Mouse (Mus musculus) olfactory bulb, adult 2 months (tissue): ENCODE data around the gene Cfap43.

Experiments
- CTCF ChIP-seq: fragments of 200-500 bp; IDR thresholded peaks from 2 replicates; pipeline ENCODE4 v1.5.1; 2012; ENCODE audit warnings: low read depth, mild to moderate bottlenecking, low read length, moderate library complexity; ENCODE audit not compliant: insufficient read depth
- POLR2A ChIP-seq: fragments of 200-500 bp; IDR thresholded peaks from 2 replicates; pipeline ENCODE4 v1.6.1; 2012; ENCODE audit warnings: mild to moderate bottlenecking, low read depth, low read length, moderate library complexity; ENCODE audit not compliant: insufficient read depth

DNA sequence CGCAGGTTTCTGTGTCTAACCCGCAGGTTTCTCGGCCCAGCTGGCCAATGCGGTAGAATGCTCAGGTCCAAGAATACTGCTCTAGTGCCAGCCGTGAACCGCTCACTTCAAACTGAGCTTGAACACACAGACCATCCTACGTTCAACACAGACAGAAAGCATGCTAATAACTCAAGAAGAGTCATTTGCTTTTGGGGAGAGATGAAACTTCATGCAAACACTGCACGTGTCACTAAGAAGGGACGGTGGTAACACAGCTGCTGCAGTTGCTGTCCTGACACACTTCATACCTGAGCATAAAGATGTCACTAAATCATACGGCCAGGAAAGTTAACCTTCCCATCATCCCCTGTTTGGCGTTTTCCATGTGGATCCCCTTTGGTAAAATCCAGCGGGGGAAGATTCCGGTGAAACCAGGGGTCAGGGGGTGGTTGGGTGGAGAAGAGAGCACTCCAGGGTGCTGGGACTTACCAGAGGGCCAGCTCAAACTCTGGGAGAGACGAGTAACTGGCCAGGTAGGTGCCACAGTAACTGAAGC is 89.1 kb downstream of the Cfap43 start:
- TF ChIP-seq CTCF: no peak
- TF ChIP-seq POLR2A: no peak
